Mouse (Mus musculus) heart, embryonic 11.5 days (tissue): ENCODE data around the gene Ewsr1. TPM values are rescaled to one million over a fixed set of nuclear protein-coding genes. Genes with fewer than 3 reads are reported as not detected.

Experiments
- ATAC-seq: fragments of 200-750 bp; cut with Nextera tagmentation; replicated peaks from 2 replicates; pipeline ENCODE4 v1.8.0; 2017; ENCODE audit warnings: moderate library complexity; ENCODE audit not compliant: insufficient number of reproducible peaks, low FRiP score, low TSS enrichment
- H3K27ac ChIP-seq: fragments of 300-500 bp; sonication (generic); 2 replicates; pipeline ENCODE4 v1.5.1; 2014; ENCODE audit warnings: mild to moderate bottlenecking, low read depth, low read length
- H3K27me3 ChIP-seq: fragments of 300-500 bp; sonication (generic); 2 replicates; pipeline ENCODE4 v1.6.1; 2014; ENCODE audit warnings: mild to moderate bottlenecking, low read length, mixed read lengths; ENCODE audit not compliant: control insufficient read depth, insufficient read depth
- H3K36me3 ChIP-seq: fragments of 300-500 bp; sonication (generic); 2 replicates; pipeline ENCODE4 v1.6.1; 2014; ENCODE audit warnings: mild to moderate bottlenecking, low read length, moderate library complexity, mixed read lengths; ENCODE audit not compliant: control insufficient read depth, insufficient read depth
- H3K4me1 ChIP-seq: fragments of 300-500 bp; sonication (generic); 2 replicates; pipeline ENCODE4 v1.6.1; 2014; ENCODE audit warnings: low read length; ENCODE audit not compliant: control insufficient read depth, insufficient read depth
- H3K4me2 ChIP-seq: fragments of 300-500 bp; sonication (generic); 2 replicates; pipeline ENCODE4 v1.6.1; 2014; ENCODE audit warnings: mild to moderate bottlenecking, moderate library complexity
- H3K4me3 ChIP-seq: fragments of 300-500 bp; sonication (generic); 2 replicates; pipeline ENCODE4 v1.5.1; 2014; ENCODE audit warnings: low read depth, low read length
- H3K9ac ChIP-seq: fragments of 300-500 bp; sonication (generic); 2 replicates; pipeline ENCODE4 v1.6.1; 2014; ENCODE audit warnings: mild to moderate bottlenecking, low read depth, low read length, moderate library complexity
- H3K9me3 ChIP-seq: fragments of 300-500 bp; sonication (generic); replicated peaks from 2 replicates; pipeline ENCODE4 v1.6.1; 2016; ENCODE audit warnings: low read length; ENCODE audit not compliant: control insufficient read depth
- WGBS: fragments of 180-500 bp; shearing (Covaris S2); extraction: QIAGEN DNeasy Blood & Tissue Kit; methylation state at CpG from one replicate; pipeline ENCODE4 v1.1.7; 2014; ENCODE audit not compliant: insufficient replicate concordance; 5-methylcytosine and 5-hydroxymethylcytosine counted together
- polyA plus RNA-seq: library from polyadenylated mRNA; unstranded; fragments of >200 nt; fragmentation: Nextera tagmentation; extraction: Ambion mirVana; gene quantifications from 2 replicates; pipeline ENCODE4 v1.2.1, GENCODE M21; 2014

Gene Ewsr1
- polyA plus RNA-seq, 1 experiment from 2014 or later, result 322 TPM

- H3K9ac ChIP-seq, result no peak overlapping the region
- no peak for ATAC-seq
- H3K4me3 ChIP-seq, result no peak overlapping the region
- 30% methylated on average over 14 of the region's 14 CpGs for WGBS
- H3K27me3 ChIP-seq, result peaks cover 88% of the 10 kb centered on the region
- H3K4me1 ChIP-seq, result peaks cover 42% of the 10 kb centered on the region
- H3K27ac ChIP-seq, result no peak overlapping the region
- H3K4me2 ChIP-seq, result no peak overlapping the region
- no peaks in the 10 kb centered on the region for H3K9me3 ChIP-seq
- H3K36me3 ChIP-seq, result no peaks in the 10 kb centered on the region
Observed at GRCm38 (mm10) chr11:5059230-5059629, 39.8 kb downstream of the Ewsr1 start.

DNA sequence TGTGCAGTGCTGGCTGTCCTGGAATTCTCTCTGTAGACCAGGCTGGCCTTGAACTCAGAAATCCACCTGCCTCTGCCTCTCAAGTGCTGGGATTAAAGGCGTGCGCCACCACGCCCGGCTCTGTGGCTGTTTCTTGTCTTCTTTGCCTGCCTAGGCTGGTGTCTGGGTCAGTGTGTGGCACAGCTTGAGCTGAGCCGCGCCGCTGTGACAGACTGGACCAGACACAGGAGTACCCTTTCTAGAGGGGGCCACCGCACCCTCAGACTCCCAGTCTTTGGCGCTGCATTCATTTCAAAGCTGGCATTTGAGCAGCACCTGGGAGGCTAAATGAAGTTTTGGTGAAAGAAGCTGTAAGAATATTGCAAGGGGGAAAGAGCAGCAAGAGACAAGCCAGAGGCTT, 40.3 kb downstream of the Ewsr1 start:
- no peak for ATAC-seq
- H3K36me3 ChIP-seq, result no peaks in the 10 kb centered on the region
- H3K4me1 ChIP-seq, result peaks cover 37% of the 10 kb centered on the region

GRCm38 (mm10) chr11:5057856-5058641, 41.0 kb downstream of the Ewsr1 start, which contains the start of gene Rasl10a:
TSS of gene Rasl10a (plus strand) at chr11:5058128.
- peaks cover 36% of the 10 kb centered on the region for H3K4me1 ChIP-seq

More for the DNA sequence above, 40.3 kb downstream of the Ewsr1 start:
- Histone ChIP-seq H3K9me3 (no peaks in the 10 kb centered on the region), H3K27me3 (peaks cover 84% of the 10 kb centered on the region), H3K9ac (no peak overlapping the region), H3K4me2 (no peak overlapping the region), H3K27ac (no peak overlapping the region), H3K4me3 (peak overlapping the region; percentile 55; the same call in 1 of the 2 replicates)
- 31% methylated on average over 9 of the region's 9 CpGs for WGBS

GRCm38 (mm10) chr11:5057541-5057855, 41.6 kb downstream of the Ewsr1 start:
- Histone ChIP-seq H3K4me1 (peaks cover 36% of the 10 kb centered on the region), H3K4me3 (peak overlapping the region; percentile 55), H3K27me3 (peaks cover 71% of the 10 kb centered on the region), H3K9me3 (no peaks in the 10 kb centered on the region), H3K36me3 (no peaks in the 10 kb centered on the region), H3K27ac (no peak overlapping the region), H3K9ac (peak overlapping the region; percentile 58; the same call in 1 of the 2 replicates), H3K4me2 (peak overlapping the region; percentile 95)
- WGBS, result 20% methylated on average over 8 of the region's 8 CpGs
- no peak for ATAC-seq

More at GRCm38 (mm10) chr11:5057856-5058641, 41.0 kb downstream of the Ewsr1 start, which contains the start of gene Rasl10a:
- Histone ChIP-seq H3K27me3 (peaks cover 76% of the 10 kb centered on the region), H3K9me3 (no peaks in the 10 kb centered on the region), H3K27ac (no peak within 1 kb of the TSS), H3K9ac (peak within 1 kb of the TSS; percentile 58), H3K4me2 (peak within 1 kb of the TSS; percentile 95), H3K36me3 (no peaks in the 10 kb centered on the region), H3K4me3 (peak within 1 kb of the TSS; percentile 55)
- WGBS, result 2% methylated on average over 68 of the region's 77 CpGs
- ATAC-seq, result no peak

DNA sequence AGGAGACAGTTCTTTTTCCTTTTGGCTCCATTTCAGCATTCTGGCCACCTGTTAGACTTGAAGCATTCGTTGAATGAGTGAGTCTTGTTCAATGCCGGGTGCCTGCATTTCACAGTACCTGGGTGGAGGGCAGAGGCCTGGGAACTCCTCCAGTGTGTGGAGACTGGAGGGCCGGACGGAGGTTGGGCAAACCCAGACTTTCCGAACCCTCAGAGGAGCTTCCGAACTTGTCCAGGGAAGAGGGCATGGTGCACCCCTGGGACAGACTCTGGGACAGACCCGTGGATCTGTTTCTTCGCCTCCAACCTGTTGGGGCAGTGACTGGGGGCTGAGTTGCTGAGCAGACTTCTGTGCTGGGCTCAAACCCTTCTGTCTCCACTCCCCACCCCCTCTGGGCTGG, 42.0 kb downstream of the Ewsr1 start:
- H3K27ac ChIP-seq, result no peak overlapping the region
- no peak overlapping the region for H3K4me2 ChIP-seq
- peaks cover 32% of the 10 kb centered on the region for H3K4me1 ChIP-seq
- no peak overlapping the region for H3K4me3 ChIP-seq
- peaks cover 66% of the 10 kb centered on the region for H3K27me3 ChIP-seq
- no peaks in the 10 kb centered on the region for H3K9me3 ChIP-seq
- no peaks in the 10 kb centered on the region for H3K36me3 ChIP-seq
- ATAC-seq, result no peak
- 59% methylated on average over 8 of the region's 8 CpGs for WGBS
- no peak overlapping the region for H3K9ac ChIP-seq

GRCm38 (mm10) chr11:5055945-5056938, 42.8 kb downstream of the Ewsr1 start:
- peaks cover 58% of the 10 kb centered on the region for H3K27me3 ChIP-seq

DNA sequence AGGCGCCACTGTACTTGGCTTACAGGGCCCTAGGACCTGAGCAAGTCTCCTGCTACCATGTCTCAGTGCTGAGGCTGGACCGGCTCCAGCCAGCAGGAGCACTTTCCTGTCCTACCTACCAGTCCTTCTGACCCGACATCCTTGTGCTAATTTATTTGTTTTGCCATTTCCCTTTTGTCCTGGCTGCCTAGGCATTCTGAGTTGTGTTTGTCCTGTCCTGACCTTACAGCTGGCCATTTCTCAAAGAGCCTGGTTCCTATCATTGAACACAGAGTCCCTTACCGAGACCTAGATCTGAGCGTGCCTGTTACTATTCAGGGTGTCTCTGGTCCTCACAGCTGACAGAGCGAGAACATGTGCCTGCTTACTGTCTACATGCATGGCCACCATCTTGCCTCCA, 44.2 kb downstream of the Ewsr1 start:
- no peaks in the 10 kb centered on the region for H3K9me3 ChIP-seq
- peaks cover 21% of the 10 kb centered on the region for H3K4me1 ChIP-seq
- H3K27me3 ChIP-seq, result peaks cover 45% of the 10 kb centered on the region
- no peak for ATAC-seq
- no peaks in the 10 kb centered on the region for H3K36me3 ChIP-seq
- no peak overlapping the region for H3K27ac ChIP-seq
- no peak overlapping the region for H3K4me2 ChIP-seq
- H3K4me3 ChIP-seq, result no peak overlapping the region
- 54% methylated on average over 6 of the region's 6 CpGs for WGBS
- no peak overlapping the region for H3K9ac ChIP-seq

More at GRCm38 (mm10) chr11:5055945-5056938, 42.8 kb downstream of the Ewsr1 start:
- ATAC-seq, result no peak
- no peak overlapping the region for H3K9ac ChIP-seq
- H3K4me3 ChIP-seq, result no peak overlapping the region
- H3K9me3 ChIP-seq, result no peaks in the 10 kb centered on the region
- no peak overlapping the region for H3K27ac ChIP-seq
- peaks cover 24% of the 10 kb centered on the region for H3K4me1 ChIP-seq
- H3K36me3 ChIP-seq, result no peaks in the 10 kb centered on the region
- no peak overlapping the region for H3K4me2 ChIP-seq
- 42% methylated on average over 23 of the region's 23 CpGs for WGBS

DNA sequence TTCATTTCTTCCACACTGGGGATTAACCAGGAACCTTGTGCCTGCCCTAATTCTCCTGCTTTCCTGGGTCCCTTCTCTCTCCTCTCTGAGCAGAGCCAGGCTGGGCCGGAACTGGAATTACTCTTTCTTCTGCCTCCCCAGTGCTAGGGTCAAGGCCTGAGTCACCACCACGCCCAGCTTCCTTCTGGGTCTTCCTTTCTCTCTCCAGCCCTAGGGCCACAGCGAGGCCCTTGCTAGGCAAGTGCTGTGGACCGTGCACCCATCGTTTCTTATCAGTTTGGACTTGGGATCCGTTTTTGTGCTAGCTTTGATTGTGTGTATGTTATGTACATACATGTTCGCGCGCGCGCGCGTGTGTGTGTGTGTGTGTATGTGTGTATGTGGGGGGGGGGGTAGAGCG, 44.9 kb downstream of the Ewsr1 start:
- no peak for ATAC-seq
- no peaks in the 10 kb centered on the region for H3K36me3 ChIP-seq
- H3K27ac ChIP-seq, result no peak overlapping the region
- H3K4me2 ChIP-seq, result no peak overlapping the region
- H3K9me3 ChIP-seq, result no peaks in the 10 kb centered on the region
- H3K27me3 ChIP-seq, result peaks cover 37% of the 10 kb centered on the region
- no peak overlapping the region for H3K9ac ChIP-seq
- H3K4me1 ChIP-seq, result peaks cover 18% of the 10 kb centered on the region
- H3K4me3 ChIP-seq, result no peak overlapping the region
- WGBS, result 76% methylated on average over 14 of the region's 14 CpGs
